Mouse (Mus musculus): Measurements from ENCODE around the gene Pdlim7.

Pdlim7 gene

DNA sequence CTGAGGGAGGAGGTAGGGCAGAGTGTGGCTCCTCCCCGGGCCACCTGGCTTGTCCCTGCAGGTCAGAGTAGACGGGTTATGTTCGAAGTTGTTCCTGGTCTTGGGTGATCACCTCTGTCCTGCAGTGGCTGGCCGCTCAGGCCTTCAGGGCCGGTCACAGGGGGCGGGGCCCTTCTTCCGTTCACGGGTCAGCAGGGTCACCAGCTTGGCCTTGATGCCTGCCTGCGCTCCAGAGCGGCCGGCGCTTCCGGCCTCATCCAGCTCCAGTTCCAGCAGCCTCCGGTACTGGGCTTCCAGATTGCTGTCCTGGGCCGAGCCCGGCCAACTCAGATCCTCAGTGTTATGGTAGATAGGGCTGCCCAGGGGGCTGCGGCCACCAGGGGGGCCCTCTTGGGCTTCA is 9.8 kb upstream of the Pdlim7 start:
- no peak for DNase-seq (ENCODE audit: extremely low read depth, insufficient read length, low spot score)

DNA sequence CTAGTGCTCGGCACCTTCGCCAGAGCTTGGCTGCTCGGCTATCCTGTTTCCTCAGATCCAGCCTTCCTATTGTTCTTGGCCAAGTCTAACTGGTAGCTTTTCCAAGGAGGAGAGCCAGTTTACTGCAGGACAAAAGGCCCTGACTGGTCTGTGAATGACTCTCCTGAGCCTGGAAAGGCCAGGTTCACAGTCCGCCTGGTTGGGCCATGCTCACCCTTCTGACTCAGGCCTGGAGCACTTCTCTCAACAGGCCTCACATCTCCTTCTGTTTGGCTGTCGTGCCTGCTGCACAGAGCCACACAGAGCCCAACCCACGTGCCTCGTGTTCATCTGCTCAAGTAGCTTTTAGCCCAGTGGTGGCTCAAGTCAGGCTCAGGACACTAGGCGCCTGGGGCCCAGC is 9.3 kb upstream of the Pdlim7 start:
- no peak for DNase-seq (ENCODE audit: extremely low read depth, insufficient read length, low spot score)

DNA sequence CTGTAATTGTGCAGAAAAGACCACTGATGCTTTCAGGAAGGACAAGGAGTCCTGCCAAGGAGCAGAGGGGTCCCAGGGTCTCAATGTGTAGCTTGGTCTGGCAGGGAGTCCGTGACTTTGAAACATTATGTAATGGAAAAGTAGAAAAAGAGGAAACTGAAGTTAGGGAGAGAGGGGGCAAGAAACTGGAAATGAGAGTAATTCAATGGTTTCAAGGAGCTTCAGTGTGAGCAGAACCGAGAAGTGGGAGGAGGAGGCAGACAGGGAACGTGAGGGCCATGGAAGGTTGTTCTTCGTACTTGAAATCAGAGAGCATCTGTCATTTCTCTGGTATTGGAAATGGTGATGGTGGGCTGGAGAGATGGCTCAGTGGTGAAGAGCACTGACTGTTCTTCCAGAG is 6.1 kb upstream of the Pdlim7 start:
- DNase-seq (ENCODE audit: extremely low read depth, insufficient read length, low spot score), result no peak

DNA sequence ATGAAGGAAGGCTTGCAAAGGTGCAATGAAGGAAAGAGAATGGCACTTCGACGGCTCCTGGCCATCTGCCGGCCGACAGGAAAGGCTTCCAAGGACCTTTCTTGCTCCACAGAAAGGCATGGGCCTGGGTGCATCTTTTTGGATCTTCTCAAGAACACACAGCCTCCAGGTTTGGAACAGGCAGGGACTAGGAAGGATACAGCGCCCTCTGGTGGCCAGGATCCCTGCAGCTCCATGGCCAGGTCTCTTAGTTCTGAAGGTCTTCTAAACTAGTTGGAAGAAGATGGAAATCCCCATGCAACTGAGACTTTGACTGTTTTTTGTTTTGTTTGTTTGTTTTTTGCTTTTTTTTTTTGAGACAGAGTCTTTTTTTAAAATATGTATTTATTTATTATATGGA is 3.5 kb upstream of the Pdlim7 start:
- peak; percentile 38 for DNase-seq (ENCODE audit: extremely low read depth, insufficient read length, low spot score)

DNA sequence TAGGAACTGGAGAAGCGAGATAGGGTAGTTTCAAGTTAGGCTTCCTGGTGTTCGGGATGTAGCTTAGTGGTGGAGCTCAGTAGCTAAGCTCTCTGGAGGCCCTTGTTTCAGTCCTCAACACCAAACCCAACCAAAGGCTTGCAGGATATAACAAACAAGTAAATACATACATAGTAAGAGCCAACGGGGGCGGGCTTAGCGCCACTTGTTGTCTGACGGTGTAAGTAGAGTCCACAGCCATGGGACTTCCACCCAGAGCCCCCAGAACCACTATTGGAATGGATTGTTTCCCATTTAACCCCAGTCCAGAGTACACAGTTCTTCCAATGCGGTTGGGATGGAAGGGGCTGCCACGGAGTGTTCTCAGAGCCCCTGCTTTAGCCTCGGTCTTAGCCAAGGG is 352 bp upstream of the Pdlim7 start:
- no peak for DNase-seq (ENCODE audit: extremely low read depth, insufficient read length, low spot score)

DNA sequence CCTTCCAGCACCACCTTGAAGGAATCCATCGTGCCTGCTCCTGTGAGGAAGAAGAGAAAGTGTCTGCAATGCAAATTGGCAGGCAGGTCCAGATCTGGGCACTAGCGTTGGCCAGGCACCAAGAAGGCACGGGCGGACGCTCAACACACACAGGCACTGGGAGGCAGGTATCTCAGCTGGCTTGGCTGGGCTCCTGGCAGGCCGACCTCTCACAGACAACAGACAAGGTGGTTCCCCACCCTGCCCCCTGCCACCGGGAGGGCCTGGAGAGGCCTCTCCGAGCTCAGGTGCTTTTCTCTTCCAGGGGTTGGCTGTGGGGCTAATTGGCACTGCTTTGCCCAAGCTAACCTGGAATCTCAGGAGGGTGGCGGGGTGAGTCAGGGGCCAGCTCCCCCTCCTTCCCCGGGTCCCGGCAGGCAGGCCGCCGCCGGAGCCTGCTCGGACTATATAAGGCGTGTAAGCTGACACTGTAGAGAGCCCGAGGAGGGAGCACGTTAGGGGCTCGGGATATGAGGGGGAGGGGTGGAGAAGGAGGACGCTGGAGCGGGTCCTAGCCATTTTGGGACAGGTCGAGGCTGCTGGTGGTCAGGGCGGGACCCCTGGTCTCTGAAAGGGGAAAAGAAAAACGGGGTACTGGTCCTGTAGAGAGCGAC is 971 bp downstream of the Pdlim7 start:
- peak; percentile 77 for DNase-seq (ENCODE audit: extremely low read depth, insufficient read length, low spot score)

DNA sequence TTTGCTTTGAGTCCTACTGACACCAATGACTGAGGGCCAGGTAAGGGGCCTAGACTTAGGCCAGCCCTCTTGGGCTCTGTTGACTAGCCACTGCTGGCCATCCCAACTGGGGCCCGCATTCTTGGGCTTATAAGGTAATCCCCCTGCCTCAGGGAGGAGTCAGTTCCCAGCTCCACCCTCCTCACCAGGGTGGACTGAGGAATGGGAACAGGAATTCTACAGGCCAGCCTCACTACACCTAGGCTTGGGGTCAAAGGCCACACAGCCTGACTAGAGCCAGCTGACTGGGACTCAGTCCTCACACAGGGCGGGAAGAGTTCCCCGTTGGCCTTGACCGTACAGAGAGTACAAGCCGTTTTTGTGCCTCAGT is 2.0 kb downstream of the Pdlim7 start:
- DNase-seq (ENCODE audit: extremely low read depth, insufficient read length, low spot score), result no peak

DNA sequence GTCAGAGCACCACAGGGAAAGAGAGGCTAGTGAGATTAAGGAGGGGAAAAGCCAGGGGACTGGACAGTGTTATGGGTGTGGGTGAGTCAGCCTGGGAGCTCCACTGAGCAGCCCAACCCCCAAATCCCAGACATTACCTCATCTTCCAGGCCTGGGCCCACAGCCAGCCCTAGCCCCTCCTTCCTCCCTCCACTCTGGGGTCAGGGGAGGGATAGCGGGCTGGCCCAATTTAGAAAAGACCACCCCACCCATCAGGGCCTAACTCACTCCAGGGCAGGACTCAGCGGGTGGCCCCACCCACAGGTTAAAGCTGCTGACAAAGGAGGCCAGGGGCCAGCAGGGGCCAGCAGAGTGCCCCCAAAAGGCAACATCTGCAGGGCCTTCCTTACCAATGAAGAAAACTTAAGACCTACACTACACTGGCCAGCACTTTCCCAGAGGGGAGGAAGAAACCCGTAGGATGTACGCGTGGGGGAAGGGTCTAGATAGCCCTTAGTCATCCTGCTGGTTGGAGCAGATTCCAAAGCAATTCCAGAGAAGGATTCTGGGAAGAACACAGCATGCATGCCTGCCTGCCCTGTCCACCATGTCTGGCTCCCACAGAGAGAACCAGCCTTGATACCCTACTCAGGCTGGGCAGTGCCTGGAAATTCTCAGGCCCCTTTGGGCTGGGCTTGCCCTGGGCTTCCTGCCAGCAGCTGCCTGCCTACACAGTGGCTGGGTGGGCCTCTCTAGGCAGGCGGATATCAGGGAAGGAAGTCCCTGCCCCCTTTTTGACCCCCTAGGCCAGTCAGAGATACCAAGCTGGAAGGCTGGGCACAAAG is 2.6 kb downstream of the Pdlim7 start:
- peak; percentile 85 for DNase-seq (ENCODE audit: extremely low read depth, insufficient read length, low spot score)

DNA sequence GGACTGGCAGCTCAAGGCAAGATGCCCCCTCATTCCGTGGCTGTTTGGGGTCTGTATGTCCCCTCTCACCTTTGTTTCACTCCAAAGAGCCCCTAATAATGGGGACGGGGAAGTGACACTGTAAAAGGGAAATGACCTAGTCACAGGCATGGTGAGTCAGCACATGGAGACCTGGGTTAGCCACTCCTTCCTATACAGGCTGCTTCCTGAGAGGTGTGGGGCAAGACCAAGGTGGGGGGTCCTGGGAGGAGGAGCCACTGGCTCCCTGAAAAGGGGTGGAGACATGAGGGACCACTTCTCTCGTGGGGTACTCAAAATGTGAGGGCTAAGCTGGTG is 3.2 kb downstream of the Pdlim7 start:
- no peak for DNase-seq (ENCODE audit: extremely low read depth, insufficient read length, low spot score)

DNA sequence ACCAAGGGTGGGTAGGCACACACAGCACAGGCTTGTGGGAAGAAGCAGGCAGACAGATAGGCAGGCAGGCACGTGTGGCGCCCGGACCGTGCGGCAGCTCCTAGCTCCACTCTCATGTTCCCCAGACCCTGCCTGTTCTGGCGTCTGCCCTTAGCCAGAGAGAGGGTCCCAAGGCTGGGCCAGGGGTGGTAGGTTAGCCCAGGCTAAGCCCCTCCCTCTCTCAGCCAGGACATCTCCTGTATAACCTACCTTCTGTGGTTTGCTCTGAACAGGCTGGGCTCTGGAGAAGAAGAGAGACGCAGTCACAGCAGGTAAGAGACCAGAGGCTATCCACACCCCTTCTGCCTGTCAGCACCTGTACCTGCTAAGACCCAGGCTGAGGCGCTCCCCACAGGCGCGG is 4.9 kb downstream of the Pdlim7 start:
- DNase-seq (ENCODE audit: extremely low read depth, insufficient read length, low spot score), result no peak

DNA sequence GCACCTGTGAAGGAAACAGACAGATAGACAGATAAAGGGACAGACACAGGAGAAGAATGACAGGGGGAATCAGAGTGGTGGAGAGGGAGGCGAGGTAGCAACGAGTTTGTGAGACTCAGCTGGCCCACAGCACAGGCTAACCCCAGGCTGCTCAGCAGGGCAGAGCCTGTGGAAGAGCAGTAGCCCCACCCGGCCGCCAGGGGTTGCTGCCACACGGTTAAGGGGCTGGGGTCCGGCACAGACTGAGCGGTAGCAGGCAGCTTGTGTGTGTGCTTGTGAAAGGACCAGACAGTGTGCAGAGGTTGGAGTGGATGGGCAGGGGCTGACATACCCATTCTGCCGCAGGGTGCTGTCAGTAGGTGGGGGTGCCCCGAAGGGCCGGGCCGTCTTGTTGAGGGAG is 5.6 kb downstream of the Pdlim7 start:
- no peak for DNase-seq (ENCODE audit: extremely low read depth, insufficient read length, low spot score)

DNA sequence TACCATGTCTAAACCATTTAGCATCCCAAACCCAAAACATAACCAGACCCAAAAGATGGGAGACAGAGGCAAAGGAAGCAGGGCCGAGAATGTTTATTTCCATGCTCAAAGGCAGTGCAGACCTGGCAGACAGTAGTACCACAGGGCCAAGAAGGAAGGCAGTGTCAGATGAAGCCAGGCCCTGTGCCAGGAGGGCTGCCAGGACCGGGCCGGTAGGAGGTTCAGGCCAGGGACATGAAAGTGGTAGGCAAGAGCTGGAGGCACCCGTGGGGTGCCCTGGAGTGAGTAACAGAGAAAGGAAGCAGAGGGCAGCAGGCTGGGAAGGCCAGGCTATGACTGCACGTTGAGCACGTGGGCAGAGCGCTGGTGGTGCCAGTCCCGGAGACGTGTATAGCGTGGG is 6.8 kb downstream of the Pdlim7 start:
- no peak for DNase-seq (ENCODE audit: extremely low read depth, insufficient read length, low spot score)

DNA sequence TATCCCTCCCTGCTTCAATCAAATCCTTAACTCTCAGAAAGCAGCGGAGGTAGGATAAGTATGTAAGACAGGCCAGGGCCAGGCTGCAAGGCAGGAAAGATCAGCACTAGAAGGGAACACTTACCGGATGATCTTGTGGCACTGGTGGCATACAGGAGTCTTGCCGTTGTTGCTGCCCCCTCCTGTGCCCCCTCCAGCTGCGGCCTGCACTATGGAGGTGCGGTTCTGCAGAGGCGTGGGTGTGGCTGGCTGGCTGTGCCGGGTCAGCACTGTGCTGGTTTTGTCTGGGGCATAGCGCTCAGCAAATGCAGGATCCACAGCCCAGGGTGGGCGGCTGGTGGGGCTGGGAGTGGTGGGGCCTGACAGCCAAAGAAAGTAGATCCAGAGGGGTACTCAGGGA is 7.7 kb downstream of the Pdlim7 start:
- DNase-seq (ENCODE audit: extremely low read depth, insufficient read length, low spot score), result no peak

DNA sequence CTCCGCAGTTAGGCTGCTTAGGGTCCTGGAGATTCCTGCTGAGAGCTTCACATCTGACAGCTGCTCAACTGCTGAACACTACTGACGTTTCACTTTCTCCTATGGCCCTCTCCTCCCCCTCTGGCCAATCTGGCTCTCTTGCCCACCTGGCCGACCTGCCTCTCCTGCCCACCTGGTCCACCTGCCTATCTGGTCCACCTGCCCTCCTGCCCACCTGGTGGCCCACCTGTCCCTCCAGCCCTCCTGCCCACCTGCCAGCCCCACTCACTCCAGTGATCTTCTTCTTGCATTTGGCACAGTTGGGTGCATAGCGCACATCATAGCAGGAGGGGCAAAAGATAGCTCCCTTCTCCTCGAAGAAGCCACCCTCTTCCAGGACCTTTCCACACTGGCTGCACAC is 9.1 kb downstream of the Pdlim7 start:
- no peak for DNase-seq (ENCODE audit: extremely low read depth, insufficient read length, low spot score)

DNA sequence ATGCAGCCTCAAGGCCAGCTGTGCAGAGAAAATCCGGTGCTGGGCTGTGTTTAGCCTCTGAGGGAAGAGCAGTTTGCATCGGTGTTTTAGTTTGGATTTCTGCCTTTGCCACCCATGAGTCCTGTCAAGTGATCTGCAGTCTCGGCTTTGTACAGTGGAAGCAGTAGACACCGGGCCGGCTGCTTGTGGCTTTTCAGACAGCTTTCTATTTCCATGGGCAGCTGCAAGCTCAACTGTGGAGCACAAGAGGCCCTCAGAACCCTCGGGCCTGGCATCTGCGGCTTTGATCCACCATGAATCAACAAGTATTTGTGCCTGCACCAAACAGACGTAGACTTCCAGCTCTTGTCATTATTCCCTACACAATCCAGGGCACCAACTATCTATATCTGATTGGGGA is 11.1 kb downstream of the Pdlim7 start:
- DNase-seq (ENCODE audit: extremely low read depth, insufficient read length, low spot score), result no peak

DNA sequence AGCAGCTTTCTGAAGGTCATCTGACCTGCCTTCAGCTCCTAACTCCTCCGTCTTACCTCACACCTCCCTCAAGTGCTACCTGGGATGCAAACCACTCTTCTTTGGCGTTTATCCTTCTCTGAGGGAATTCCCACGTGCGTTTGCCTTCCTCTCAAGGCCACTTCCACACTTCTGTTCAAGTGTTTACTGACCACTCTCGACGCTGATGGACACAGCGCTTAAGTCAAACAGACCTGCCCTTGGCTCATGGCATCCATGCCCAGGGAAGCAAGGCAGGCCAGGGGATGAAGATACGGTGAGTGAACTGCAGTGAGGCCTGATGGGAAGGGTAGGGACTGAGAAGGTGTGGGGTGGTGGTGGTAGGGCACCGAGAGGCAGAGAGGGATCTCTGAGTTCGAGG is 12.9 kb downstream of the Pdlim7 start:
- no peak for DNase-seq (ENCODE audit: extremely low read depth, insufficient read length, low spot score)

DNA sequence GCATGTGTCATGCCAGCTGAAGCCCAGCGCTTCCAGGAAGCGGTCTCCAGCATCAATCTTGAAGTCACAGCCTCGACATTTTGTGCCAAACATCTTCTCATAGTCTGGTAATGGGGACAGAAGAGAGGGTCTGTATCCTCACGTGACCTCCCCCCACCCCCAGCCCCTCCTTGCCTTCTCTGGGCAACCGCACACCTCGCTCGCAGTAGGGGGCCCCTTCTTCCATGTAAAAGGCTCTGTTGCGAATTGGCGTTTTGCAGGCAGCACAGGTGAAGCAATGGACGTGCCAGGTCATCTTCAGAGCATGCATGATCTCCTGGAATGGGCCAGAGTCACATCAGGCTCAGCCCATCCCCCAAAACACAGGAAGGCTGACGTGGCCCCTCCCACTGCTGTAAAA is 14.6 kb downstream of the Pdlim7 start:
- no peak for DNase-seq (ENCODE audit: extremely low read depth, insufficient read length, low spot score)

DNA sequence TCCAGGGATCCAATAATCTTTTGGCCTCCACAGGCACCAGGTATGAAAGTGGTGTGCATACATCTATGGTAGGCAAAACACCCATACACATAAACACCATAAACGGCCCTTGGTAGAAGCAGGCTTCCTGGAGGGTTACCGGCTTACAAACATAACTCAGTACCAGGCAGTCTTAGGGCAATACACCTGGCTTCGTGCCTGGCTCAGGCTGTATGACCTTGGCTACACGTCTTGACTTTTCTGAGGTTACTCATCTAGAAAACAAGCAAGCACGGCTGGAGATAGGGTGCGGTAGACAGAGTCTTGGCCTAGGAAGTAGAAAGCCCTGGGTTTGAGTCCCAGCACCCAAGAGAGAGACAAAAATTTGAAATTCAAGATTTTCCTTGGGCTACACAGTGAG is 16.8 kb downstream of the Pdlim7 start:
- DNase-seq (ENCODE audit: extremely low read depth, insufficient read length, low spot score), result no peak

DNA sequence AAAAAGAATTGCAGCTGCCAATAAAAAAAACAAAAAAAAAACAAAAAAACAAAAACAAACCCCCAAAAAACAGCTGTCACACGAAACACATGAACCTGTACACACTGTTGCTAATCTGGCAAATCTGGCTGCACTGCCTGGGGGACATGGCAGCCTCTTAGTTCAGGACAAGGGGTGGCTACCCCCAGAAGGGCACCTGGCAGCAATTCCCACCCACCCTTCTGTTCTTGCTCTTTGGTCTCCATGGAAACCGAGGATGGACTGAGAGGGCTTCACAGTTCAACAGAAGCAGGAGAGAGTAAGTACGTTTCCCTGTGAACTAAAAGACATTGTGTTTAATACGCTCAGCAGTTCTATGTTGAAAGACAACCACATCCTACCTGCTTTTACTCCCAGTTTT is 17.8 kb downstream of the Pdlim7 start:
- DNase-seq (ENCODE audit: extremely low read depth, insufficient read length, low spot score), result no peak

DNA sequence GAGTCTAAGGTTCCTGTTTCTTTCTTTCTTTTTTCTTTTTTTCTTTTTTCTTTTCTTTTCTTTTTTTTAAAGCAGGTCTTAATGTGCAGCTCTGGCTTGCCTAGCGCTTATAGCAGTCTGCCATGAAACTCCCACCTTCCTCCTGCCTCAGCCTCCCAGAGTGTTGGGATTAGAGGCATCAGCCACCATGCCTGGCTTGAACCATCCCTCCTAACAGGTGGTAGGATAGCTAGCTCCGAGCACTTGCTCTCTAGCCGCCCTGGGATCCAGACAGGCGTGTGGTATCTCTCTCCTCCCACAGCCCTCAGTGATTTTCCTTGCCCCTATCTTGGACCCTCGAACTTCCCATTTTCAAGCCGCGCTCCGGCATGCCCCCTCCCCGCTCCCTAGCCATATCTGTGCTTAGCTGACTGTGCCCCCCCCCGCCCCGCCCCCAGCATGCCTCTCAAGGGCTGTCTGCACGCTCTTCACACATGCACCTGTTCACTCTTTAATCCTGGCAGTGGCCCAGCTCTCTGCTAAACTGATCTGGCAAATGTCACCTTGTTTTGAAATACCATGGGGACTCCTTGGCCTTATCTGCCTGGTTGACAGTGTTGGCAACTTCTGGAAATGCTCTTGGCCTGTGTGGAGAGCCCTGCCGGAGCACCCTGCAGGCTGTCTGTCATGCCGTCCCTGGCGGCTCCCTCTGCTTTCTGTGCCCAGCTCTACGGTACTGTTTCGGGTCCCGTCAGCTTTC is 18.4 kb downstream of the Pdlim7 start:
- no peak for DNase-seq (ENCODE audit: extremely low read depth, insufficient read length, low spot score)

DNA sequence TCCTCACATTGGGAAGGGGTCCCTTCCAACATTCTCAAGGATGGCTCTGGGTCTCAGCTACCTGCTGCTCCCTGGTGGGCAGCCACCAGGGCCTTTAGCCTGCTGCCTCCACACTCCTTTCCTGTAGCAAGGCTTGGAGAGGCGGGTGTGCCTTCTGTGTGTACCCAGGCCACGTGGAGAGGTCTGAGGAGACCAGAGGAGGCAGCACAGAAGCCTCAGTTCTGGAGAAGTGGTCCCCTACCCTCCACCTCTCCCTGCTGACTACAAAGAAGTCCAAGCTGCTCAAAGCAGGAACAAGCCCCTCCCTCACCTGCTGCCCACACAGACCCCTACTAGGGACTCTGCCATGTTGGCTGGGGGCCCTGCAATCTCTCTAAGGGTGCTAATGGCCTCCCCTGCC is 19.2 kb downstream of the Pdlim7 start:
- DNase-seq (ENCODE audit: extremely low read depth, insufficient read length, low spot score), result no peak

All from 3134 (cell line).